Mouse (Mus musculus) cerebellum, adult 11 months (tissue): ENCODE results near the gene Fbxo47.
A peak's percentile ranks its signal among the peaks of the same experiment; 100 is the strongest.

ENCODE experiments used
- DNase-seq: peaks from one replicate; pipeline ENCODE4 v3.0.0; 2022

Gene Fbxo47

DNA sequence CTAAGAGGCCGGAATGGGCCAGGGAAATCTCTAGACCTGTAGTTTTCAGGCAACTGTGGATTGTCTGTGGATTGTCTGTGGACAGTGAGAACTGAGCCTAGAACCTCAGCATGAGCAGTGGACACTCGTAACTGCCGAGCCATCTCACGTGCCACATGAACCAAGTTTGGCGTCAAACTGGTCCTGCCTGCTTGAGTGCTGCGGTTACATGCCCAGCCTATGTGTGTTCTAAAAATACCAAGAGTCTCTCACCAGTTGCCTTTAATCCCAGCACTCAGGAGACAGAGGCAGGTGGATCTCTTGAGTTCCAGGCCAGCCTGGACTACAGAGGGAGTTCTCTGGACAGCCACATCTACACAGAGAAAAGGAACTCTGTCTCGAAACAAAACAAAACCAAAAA is 54.6 kb downstream of the Fbxo47 start:
- no peak for DNase-seq

DNA sequence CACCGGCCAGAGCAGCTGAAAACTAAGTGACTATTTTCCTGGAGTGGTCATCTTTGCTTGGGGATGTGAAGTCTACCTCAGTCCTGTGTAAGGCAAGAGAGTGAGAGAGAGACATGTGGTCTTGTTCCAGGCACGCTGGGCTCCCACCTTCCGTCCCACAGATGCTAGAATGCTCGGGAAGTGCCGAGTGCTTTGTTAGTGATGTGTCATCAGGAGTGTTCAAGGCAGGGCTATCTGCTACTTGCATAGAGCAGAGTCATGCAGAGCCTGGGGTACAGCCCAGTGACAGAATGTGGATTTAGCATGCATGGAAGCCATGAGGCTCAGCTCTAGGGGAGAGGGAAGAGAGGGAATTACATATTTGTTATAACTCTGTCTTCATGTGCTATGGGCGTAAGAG is 56.3 kb downstream of the Fbxo47 start:
- DNase-seq, result no peak

DNA sequence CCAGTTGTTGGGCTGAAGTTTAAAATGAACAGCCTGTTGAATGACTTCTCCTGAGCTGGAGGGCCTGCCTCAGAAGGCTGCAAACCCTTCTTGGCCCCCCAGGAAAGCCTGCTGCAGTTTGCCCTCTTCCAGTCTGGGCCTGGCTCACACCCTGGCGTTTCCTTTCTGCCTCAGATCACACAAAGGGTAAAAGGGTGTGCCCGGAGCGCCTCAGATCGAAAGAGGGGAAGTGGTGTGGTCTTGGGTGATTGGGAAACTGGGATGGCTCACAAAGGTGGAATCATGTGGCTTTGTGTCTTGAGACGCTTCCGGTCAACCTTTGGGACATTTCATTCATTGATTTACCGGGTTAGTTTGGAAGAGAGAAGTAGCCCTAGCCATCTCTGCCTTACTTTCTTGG is 57.5 kb downstream of the Fbxo47 start:
- DNase-seq, result no peak

GRCm38 (mm10) chr11:97825971-97826370 is 58.0 kb downstream of the Fbxo47 start:
- no peak for DNase-seq

DNA sequence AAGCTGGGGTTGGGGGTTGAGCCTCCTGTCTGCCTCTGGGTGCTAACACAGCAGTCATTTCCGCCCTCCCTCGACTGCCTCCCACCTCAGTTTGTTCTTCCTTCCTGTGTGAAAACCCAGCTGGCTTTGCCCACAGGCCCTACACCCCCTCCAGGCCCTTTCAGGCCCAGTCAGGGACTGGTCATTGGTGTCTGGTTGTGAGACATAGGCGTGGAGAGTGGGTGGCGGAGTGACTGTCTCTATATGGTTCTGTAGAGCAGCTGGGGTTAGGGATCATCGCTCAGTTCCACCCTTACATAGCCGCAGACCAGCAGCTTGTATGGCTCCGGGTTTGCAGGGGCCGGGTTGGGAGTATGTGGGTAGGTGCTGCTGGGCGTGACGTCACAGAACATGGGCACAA is 58.7 kb downstream of the Fbxo47 start:
- no peak for DNase-seq

DNA sequence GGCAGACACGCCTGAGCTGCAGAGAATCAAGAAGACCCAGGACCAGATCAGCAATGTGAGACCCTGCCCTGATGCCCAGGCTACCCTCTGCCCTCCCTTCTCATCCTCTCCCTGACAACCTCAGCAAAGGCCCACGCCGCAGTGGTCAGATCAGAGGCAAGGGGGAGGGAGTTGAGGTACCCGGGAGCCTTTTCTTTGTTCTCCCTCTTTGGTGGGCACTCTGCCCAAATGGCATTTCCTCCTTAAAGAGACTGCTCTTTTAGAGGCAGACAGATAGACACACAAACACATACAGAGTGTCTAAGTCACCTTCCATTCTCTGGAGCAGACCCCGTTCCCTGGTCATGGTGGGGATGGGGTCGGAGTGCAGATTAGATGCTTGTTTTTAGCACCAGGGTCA is 59.1 kb downstream of the Fbxo47 start:
- DNase-seq, result no peak

- DNase-seq, result no peak
Measured at GRCm38 (mm10) chr11:97824168-97824567, 59.8 kb downstream of the Fbxo47 start.

- peak; percentile 70 for DNase-seq
Measured at GRCm38 (mm10) chr11:97822840-97823603, 60.9 kb downstream of the Fbxo47 start.

GRCm38 (mm10) chr11:97821401-97822064 is 62.4 kb downstream of the Fbxo47 start:
- DNase-seq, result no peak

DNA sequence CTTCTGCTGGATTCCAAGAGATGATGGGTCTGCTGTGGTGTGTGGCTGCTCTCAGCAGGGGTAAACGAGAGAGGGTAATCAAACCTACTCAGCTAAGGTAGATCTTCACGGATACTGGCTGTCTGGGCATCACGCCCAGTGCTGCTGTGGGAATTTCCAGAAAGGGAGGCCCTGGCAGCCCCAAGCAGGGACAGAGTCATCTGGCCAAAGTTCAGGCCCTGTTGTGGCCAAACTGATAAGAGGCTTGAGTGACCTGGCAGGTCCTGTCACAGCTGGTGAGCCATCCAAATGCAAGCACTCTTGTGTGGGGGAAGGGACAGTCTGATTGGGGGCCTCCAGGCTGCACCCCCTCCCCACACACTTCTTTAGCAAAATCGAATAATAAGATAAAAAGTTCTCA is 63.1 kb downstream of the Fbxo47 start:
- no peak for DNase-seq

DNA sequence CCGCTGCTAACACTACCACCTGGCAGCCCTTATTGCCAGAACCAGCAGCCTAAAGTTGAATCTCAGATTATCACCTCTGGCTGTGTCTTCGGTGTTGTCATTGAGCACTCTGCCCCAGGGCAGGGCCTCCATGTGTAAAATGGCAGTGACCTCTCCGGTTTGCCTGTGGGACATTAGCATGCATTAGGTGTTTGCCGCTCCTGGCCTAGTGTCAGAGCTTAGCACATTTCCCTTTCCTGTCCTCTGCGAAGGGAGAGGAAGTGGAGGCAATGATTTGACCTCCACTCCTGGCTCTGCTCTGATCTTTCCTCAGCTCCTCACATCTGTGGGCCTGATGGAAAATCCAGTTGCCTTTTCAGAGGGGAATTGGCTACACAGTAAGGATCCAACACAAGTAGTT is 64.0 kb downstream of the Fbxo47 start:
- DNase-seq, result no peak

- DNase-seq, result no peak
Measured at GRCm38 (mm10) chr11:97819102-97819501, 64.9 kb downstream of the Fbxo47 start.

DNA sequence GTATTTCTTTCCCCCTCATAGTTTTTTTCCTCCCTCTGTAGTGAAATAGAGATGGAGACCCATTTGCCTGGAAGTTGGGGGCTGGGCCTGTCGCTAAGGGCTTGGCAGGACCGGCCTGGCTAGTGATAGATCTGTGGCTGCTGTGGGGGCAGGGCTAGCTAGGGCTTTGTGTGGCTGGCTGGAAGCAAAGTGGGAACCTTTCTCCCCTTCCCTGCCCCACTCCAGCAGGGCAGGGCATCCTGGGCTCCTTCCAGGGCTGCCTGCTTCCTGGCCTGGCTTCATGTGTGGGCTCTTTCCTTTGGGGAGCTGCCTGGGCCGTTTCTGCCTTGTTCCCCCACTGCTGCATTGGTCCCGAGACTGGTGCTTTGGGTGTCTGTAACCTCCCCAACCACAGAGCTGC is 65.4 kb downstream of the Fbxo47 start:
- no peak for DNase-seq

DNA sequence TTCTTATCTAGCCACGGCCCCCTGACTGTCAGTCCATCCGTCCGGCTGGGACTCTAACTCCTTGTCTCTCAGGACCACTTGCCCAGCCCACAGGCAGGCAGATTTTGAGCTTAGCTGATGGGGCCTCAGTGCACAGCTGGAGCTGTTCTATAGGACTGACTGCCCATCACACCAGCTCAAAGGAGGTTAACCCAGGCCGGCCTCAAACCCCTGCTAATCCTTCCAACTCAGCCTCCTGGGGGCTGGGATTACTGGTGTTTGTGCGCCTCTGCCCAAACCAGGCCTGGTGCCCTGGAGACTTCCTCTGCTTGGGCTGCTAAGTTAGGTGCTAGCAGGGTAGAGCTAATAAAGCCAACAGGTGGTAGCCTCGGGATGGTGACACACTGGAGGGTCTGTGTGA is 66.0 kb downstream of the Fbxo47 start:
- no peak for DNase-seq

DNA sequence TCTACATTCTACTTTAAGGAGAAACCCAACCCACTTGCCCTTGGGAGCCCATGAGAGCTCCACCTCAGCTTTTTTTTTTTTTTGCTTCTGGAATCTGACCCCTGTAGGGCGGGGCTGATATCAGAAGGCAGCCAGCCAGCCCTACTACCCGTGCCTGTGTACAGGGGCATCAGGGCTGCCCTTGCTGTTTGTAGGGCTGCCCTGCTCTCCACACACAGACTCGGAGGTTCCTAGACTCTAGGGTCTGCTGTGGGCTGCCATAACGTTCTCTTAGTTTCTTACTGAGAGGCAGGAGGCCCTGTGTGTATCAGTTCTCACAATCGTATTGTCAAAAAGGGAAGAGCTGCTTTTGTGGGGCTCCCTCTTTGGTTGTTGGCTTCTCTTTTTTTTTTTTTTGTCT is 66.6 kb downstream of the Fbxo47 start:
- no peak for DNase-seq

DNA sequence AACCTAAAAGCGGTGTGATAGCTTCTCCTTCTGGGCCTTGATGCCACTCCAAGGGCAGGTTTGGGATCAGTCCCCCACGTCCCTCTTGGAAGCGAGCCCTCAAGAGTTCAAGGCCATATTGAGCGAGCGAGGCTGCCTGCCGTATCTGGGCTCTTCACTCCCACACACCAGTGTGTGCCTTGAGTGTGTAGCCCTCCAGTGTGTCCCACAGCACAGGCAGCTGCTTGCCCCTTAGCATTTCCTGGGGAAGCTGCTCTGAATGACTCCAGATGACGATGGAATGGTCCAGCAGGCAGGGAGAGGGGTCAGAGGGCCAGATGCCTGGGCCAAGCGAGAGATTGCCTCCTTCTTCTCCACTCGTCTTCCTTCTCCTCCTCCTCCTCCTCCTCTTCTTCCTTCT is 67.0 kb downstream of the Fbxo47 start:
- no peak for DNase-seq

GRCm38 (mm10) chr11:97816176-97816575 is 67.8 kb downstream of the Fbxo47 start:
- no peak for DNase-seq

DNA sequence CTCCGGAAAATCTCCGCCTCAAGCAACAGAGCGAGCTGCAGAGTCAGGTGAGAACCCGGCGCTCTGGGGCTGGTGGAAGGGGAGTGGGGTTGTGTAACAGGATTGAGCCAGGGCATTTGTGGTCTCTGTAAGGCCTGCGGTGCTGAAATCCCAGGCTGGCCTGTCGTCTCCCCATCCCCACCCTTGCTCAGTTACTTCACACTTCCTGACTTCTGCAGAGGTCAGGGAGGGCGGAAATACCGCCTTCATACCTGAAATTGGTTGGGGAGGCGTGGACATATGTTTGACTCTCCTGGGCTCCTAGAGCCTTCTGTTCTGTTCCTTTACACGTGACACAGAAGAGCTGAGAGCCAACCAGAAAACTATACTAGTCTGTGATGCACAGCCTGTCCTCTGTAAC is 68.2 kb downstream of the Fbxo47 start:
- no peak for DNase-seq

GRCm38 (mm10) chr11:97813746-97814515 is 70.0 kb downstream of the Fbxo47 start:
- DNase-seq, result no peak

GRCm38 (mm10) chr11:97813085-97813484 is 70.9 kb downstream of the Fbxo47 start:
- no peak for DNase-seq

DNA sequence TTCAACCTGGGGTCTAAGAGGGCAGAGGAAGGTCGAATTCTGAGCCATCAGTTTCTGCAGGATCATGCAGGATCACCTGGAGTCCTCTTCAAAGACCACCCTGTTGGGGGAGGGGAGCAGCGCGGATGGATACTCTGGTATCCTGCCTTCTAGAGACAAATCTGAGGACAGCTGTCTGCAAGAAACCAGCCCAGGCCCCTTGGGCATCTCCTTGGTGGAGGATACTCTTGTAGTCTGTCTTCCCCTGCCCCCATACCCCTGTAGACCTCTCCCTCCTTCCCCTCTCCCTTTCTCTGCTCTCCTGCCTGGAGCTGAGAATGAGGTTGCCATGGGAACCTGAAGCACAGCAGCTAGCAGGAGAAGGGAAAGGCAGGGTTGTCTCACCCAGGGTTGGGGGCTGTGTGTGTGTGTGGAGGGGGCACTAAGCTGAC is 71.4 kb downstream of the Fbxo47 start:
- no peak for DNase-seq

GRCm38 (mm10) chr11:97811569-97812362 is 72.2 kb downstream of the Fbxo47 start:
- DNase-seq, result no peak

GRCm38 (mm10) chr11:97810970-97811369 is 73.0 kb downstream of the Fbxo47 start:
- no peak for DNase-seq
